Comparison of ENCODE assay signal across 8 mouse cellular contexts in genomic region chr1:93801741-93802238, GRCm38 (mm10). TPM values are rescaled to one million over a fixed set of nuclear protein-coding genes. Genes with fewer than 3 reads are reported as not detected.
DNase-seq lines count a peak whose midpoint lies in the region; ATAC-seq and TF ChIP-seq lines count a peak whose summit lies in the region.

Gene Dtymk (minus strand): TSS chr1:93801934.

- DNase-seq in B cell, adult 2 months: peak; percentile 87
- DNase-seq in brain, adult 2 months (ENCODE audit: low read depth, low spot score): peak; percentile 99
- DNase-seq in liver, adult 2 months (ENCODE audit: extremely low read depth, low read depth, low spot score): peak; percentile 95
- peak; percentile 95 for DNase-seq in splenic B cell, adult 2 months (ENCODE audit: low read depth, low spot score)

- H3K4me2 ChIP-seq in heart, embryonic 11.5 days: peak within 1 kb of the TSS; percentile 81
- peak within 1 kb of the TSS; percentile 78 for H3K4me2 ChIP-seq in kidney, embryonic 16.5 days (replicated peaks; ENCODE audit: low read depth, low read length)
- peak within 1 kb of the TSS; percentile 98 for H3K4me2 ChIP-seq in myocyte (ENCODE audit: low read depth)

- peak; percentile 37 for TF ChIP-seq CTCF in liver, adult 2 months (IDR thresholded peaks at IDR 0.05; ENCODE audit: low read depth, low read length)

- H3K79me2 ChIP-seq in liver, adult 2 months (ENCODE audit: control insufficient read depth, insufficient read depth, low read length): peaks cover 3% of the 10 kb centered on the region; the same call in 1 of the 2 replicates
- peaks cover 35% of the 10 kb centered on the region for H3K79me2 ChIP-seq in myocyte (ENCODE audit: control insufficient read depth, insufficient read depth)

- H3K4me1 ChIP-seq in heart, embryonic 11.5 days (ENCODE audit: control insufficient read depth, insufficient read depth, low read length): peaks cover 18% of the 10 kb centered on the region
- H3K4me1 ChIP-seq in kidney, embryonic 16.5 days (ENCODE audit: insufficient read depth, low read length): peaks cover 33% of the 10 kb centered on the region
- H3K4me1 ChIP-seq in liver, adult 2 months (ENCODE audit: control insufficient read depth, insufficient read depth, low read length): peaks cover 9% of the 10 kb centered on the region; the same call in 1 of the 2 replicates

- WGBS in heart, embryonic 11.5 days (ENCODE audit: insufficient replicate concordance): under 1% methylated on average over 42 of the region's 42 CpGs
- under 1% methylated on average over 42 of the region's 42 CpGs for WGBS in kidney, embryonic 16.5 days
- under 1% methylated on average over 42 of the region's 42 CpGs for WGBS in liver, adult 2 months

- peak; percentile 72 for ATAC-seq in erythroblast, adult 5-6 weeks (replicated peaks; ENCODE audit: low FRiP score, poor library complexity, severe bottlenecking)
- peak; percentile 52 for ATAC-seq in heart, embryonic 11.5 days (replicated peaks; ENCODE audit: insufficient number of reproducible peaks, low FRiP score, low TSS enrichment)
- ATAC-seq in kidney, embryonic 16.5 days (ENCODE audit: low FRiP score, low TSS enrichment): peak; percentile 52

- H3K27ac ChIP-seq in heart, embryonic 11.5 days (ENCODE audit: low read depth, low read length): peak within 1 kb of the TSS; percentile 91
- H3K27ac ChIP-seq in kidney, embryonic 16.5 days (ENCODE audit: low read length): peak within 1 kb of the TSS; percentile 85
- peak within 1 kb of the TSS; percentile 74 for H3K27ac ChIP-seq in liver, adult 2 months (replicated peaks; ENCODE audit: insufficient read depth, low read depth, low read length)

- 0 out of 2 replicates have a peak, but pooled peaks have one; percentile 47 for TF ChIP-seq POLR2A in liver, adult 2 months (IDR thresholded peaks at IDR 0.05; ENCODE audit: extremely low read depth, insufficient read depth, low read length)
- peak; percentile 94 for TF ChIP-seq POLR2A in myocyte (IDR thresholded peaks at IDR 0.05; ENCODE audit: insufficient read length, low read depth)

- H3ac ChIP-seq in myocyte (ENCODE audit: control insufficient read depth, insufficient read length): peak within 1 kb of the TSS; percentile 86

- peak within 1 kb of the TSS; percentile 88 for H3K9ac ChIP-seq in heart, embryonic 11.5 days (ENCODE audit: low read depth, low read length)
- H3K9ac ChIP-seq in kidney, embryonic 16.5 days (replicated peaks; ENCODE audit: low read length): peak within 1 kb of the TSS; percentile 87
- H3K9ac ChIP-seq in liver, adult 2 months (ENCODE audit: low read depth, low read length): peak within 1 kb of the TSS; percentile 78

- peaks cover 10% of the 10 kb centered on the region for H3K36me3 ChIP-seq in heart, embryonic 11.5 days (ENCODE audit: control insufficient read depth, insufficient read depth, low read length)
- H3K36me3 ChIP-seq in kidney, embryonic 16.5 days (ENCODE audit: insufficient read depth, low read length): peaks cover 24% of the 10 kb centered on the region
- peaks cover 2% of the 10 kb centered on the region; the same call in 1 of the 2 replicates for H3K36me3 ChIP-seq in liver, adult 2 months (ENCODE audit: control insufficient read depth, insufficient read depth, low read length)
- peaks cover 10% of the 10 kb centered on the region for H3K36me3 ChIP-seq in myocyte (ENCODE audit: control insufficient read depth, insufficient read depth)
- peaks cover 7% of the 10 kb centered on the region for H3K36me3 ChIP-seq in splenic B cell, adult 2 months (ENCODE audit: control insufficient read depth, insufficient read depth, low read length, poor library complexity, severe bottlenecking)

- H3K9me3 ChIP-seq in heart, embryonic 11.5 days (replicated peaks; ENCODE audit: control insufficient read depth, low read length): no peaks in the 10 kb centered on the region
- H3K9me3 ChIP-seq in kidney, embryonic 16.5 days (ENCODE audit: low read length): no peaks in the 10 kb centered on the region

- no peaks in the 10 kb centered on the region for H3K27me3 ChIP-seq in heart, embryonic 11.5 days (ENCODE audit: control insufficient read depth, insufficient read depth, low read length)
- H3K27me3 ChIP-seq in kidney, embryonic 16.5 days (ENCODE audit: insufficient read depth, low read length): no peaks in the 10 kb centered on the region
- H3K27me3 ChIP-seq in liver, adult 2 months (ENCODE audit: control insufficient read depth, insufficient read depth, low read length): no peaks in the 10 kb centered on the region
- H3K27me3 ChIP-seq in myocyte (ENCODE audit: control insufficient read depth, insufficient read depth, insufficient read length): no peaks in the 10 kb centered on the region
- H3K27me3 ChIP-seq in splenic B cell, adult 2 months (ENCODE audit: control insufficient read depth, insufficient read depth, low read length, poor library complexity, severe bottlenecking): no peaks in the 10 kb centered on the region

- H3K4me3 ChIP-seq in heart, embryonic 11.5 days (ENCODE audit: low read depth, low read length): peak within 1 kb of the TSS; percentile 83
- peak within 1 kb of the TSS; percentile 78 for H3K4me3 ChIP-seq in kidney, embryonic 16.5 days (ENCODE audit: low read length)
- peak within 1 kb of the TSS; percentile 79 for H3K4me3 ChIP-seq in liver, adult 2 months (ENCODE audit: insufficient read depth, low read depth, low read length)
- peak within 1 kb of the TSS; percentile 63 for H3K4me3 ChIP-seq in myocyte

TF ChIP-seq in myocyte, 11 proteins besides CTCF, POLR2A, EP300 and RAD21:
- no peak for TF ChIP-seq TCF12 (IDR thresholded peaks at IDR 0.05; ENCODE audit: insufficient read depth, poor library complexity, severe bottlenecking)
- TF ChIP-seq E2F4 (IDR thresholded peaks at IDR 0.05; ENCODE audit: insufficient read depth): peak; percentile 47
- TF ChIP-seq USF1 (IDR thresholded peaks at IDR 0.05; ENCODE audit: low read depth): peak; percentile 90
- TF ChIP-seq TCF3 (IDR thresholded peaks at IDR 0.05; ENCODE audit: insufficient read length, low read depth): no peak
- peak; percentile 56 for TF ChIP-seq REST (IDR thresholded peaks at IDR 0.05; ENCODE audit: insufficient read depth, insufficient read length)
- 0 out of 2 replicates have a peak, but pooled peaks have one; percentile 22 for TF ChIP-seq CEBPB (IDR thresholded peaks at IDR 0.05; ENCODE audit: insufficient read depth, poor library complexity, severe bottlenecking)
- TF ChIP-seq MAX (IDR thresholded peaks at IDR 0.05; ENCODE audit: low read depth): peak; percentile 28
- peak in 1 of 3 experiments; percentile 10 for TF ChIP-seq MYOD1 (IDR thresholded peaks at IDR 0.05; ENCODE audit: control insufficient read depth in 1 of 3, insufficient read length in 2 of 3, low read depth in 2 of 3)
- no peak for TF ChIP-seq MYOG (IDR thresholded peaks at IDR 0.05; ENCODE audit: control insufficient read depth in 1 of 3, insufficient read depth in 1 of 3, insufficient read length in 2 of 3, low read depth in 2 of 3)
- TF ChIP-seq POLR2AphosphoS2 (IDR thresholded peaks at IDR 0.05; ENCODE audit: insufficient read length, low read depth): peak; percentile 90
- no peak for TF ChIP-seq SRF (IDR thresholded peaks at IDR 0.05; ENCODE audit: control insufficient read depth, insufficient read length, low read depth)

RNA-seq across cellular contexts. Expression of gene Dtymk, which starts in this region (rescaled TPM):
- 41.9 and 43.5 TPM in 2 replicates for total RNA-seq in erythroblast, adult 5-6 weeks (2015; ENCODE audit: low replicate concordance)
- 33.8 and 74.4 TPM in 2 replicates for total RNA-seq in erythroblast, adult 5-6 weeks (2017; ENCODE audit: low replicate concordance)
- 201 and 206 TPM in 2 replicates for polyA plus RNA-seq in heart, embryonic 11.5 days (2014; fragmentation: Nextera tagmentation; extraction: Ambion mirVana)
- polyA plus RNA-seq in kidney, embryonic 16.5 days (2015; fragmentation: Nextera tagmentation; extraction: Ambion mirVana): 233 and 259 TPM in 2 replicates
- 26.3 and 27.7 TPM in 2 replicates for total RNA-seq in liver, adult 2 months (2014; rRNA removed)
- 18.7 and 28.4 TPM in 2 replicates for polyA plus RNA-seq in liver, adult 2 months (2012; rRNA removed)
- 81.4 TPM for polyA plus RNA-seq in myocyte (2012; fragmentation: generic; extraction: Trizol)

Comparison
In these comparisons a context has a peak if more than half of its experiments do, and no peak if none do; other contexts are left out.
1. Peak in every context shown above with its lines: DNase-seq, ATAC-seq, H3K4me3 ChIP-seq and H3K27ac ChIP-seq.